Mouse (Mus musculus) olfactory bulb, adult 2 months (tissue): ENCODE results near the gene Ints13.

Experiments
- CTCF ChIP-seq: fragments of 200-500 bp; IDR thresholded peaks from 2 replicates; pipeline ENCODE4 v1.5.1; 2012; ENCODE audit warnings: low read depth, mild to moderate bottlenecking, low read length, moderate library complexity; ENCODE audit not compliant: insufficient read depth
- POLR2A ChIP-seq: fragments of 200-500 bp; IDR thresholded peaks from 2 replicates; pipeline ENCODE4 v1.6.1; 2012; ENCODE audit warnings: mild to moderate bottlenecking, low read depth, low read length, moderate library complexity; ENCODE audit not compliant: insufficient read depth

DNA sequence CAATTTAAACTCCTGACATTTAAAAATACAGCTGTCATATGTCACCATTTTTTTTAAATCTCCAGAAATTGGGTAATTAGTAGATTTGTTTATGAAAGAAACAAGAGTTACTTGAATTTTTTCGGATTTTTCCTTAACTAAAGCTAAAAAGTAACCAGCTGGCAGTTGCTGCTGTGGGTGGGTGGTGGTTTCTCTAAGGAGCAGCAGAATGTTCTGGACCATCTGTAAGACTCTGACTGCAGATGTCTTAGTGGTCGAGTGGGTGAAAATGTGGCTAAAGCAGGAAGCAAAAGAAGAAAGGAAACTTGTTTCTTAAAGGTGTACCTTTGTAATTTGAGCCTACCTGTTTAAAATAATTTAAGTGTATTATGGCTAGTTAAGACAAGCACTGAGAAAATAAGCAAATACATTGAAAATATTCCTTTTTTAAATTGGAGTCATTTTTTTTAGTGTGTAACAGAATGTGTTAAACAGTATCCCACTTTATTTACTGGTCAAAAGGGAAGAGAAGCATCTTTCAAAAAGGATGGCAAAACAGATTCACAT, 2.8 kb upstream of the Ints13 start:
- TF ChIP-seq CTCF: no peak
- no peak for TF ChIP-seq POLR2A
